Comparison of ENCODE assay signal across 17 mouse cellular contexts in genomic region chr9:70331727-70332335, GRCm38 (mm10).
DNase-seq lines count a peak whose midpoint lies in the region; ATAC-seq and TF ChIP-seq lines count a peak whose summit lies in the region.
"Had no signal": no experiment of that assay in that cellular context is flagged by ENCODE, and none has a peak within 500 bp of the region (broad histone marks: within the 10 kb centered on the region; RNA-seq: fewer than 3 reads in every experiment).

No protein-coding gene starts in this region.

- 25% methylated on average over 11 of the region's 11 CpGs for WGBS in intestine, embryonic 15.5 days
- WGBS in limb, embryonic 12.5 days: 23% methylated on average over 11 of the region's 11 CpGs
- WGBS in thymus, adult 2 months: 79% methylated on average over 11 of the region's 11 CpGs
- 90% methylated on average over 11 of the region's 11 CpGs for WGBS in midbrain, postnatal 0 days

- H3K9me3 ChIP-seq in intestine, embryonic 15.5 days: no peaks in the 10 kb centered on the region
- H3K9me3 ChIP-seq in limb, embryonic 12.5 days: no peaks in the 10 kb centered on the region
- no peaks in the 10 kb centered on the region for H3K9me3 ChIP-seq in midbrain, postnatal 0 days (ENCODE audit: low read length)
- H3K9me3 ChIP-seq: heart, embryonic 10.5 days; hindbrain, embryonic 12.5 days; neural tube, embryonic 12.5 days had no signal

- H3K4me3 ChIP-seq in intestine, embryonic 15.5 days (replicated peaks): no peak overlapping the region
- H3K4me3 ChIP-seq in limb, embryonic 12.5 days (replicated peaks): 0 out of 2 replicates have a peak overlapping the region, but pooled peaks have one; percentile 2
- H3K4me3 ChIP-seq in thymus, adult 2 months (ENCODE audit: control insufficient read depth, insufficient read depth, low read length): no peak overlapping the region
- H3K4me3 ChIP-seq in midbrain, postnatal 0 days (ENCODE audit: low read depth, low read length): no peak overlapping the region
- H3K4me3 ChIP-seq: heart, embryonic 10.5 days; hindbrain, embryonic 12.5 days; neural tube, embryonic 12.5 days had no signal

- H3K4me1 ChIP-seq in intestine, embryonic 15.5 days (replicated peaks): peaks cover 4% of the 10 kb centered on the region; the same call in 1 of the 2 replicates
- H3K4me1 ChIP-seq in limb, embryonic 12.5 days (replicated peaks): peaks cover 20% of the 10 kb centered on the region; the same call in 1 of the 2 replicates
- 0 out of 2 replicates have a peak, but pooled peaks cover 2% of the 10 kb centered on the region for H3K4me1 ChIP-seq in thymus, adult 2 months (replicated peaks; ENCODE audit: control insufficient read depth, insufficient read depth, low read length)
- H3K4me1 ChIP-seq in midbrain, postnatal 0 days (ENCODE audit: insufficient read depth, low read length): no peaks in the 10 kb centered on the region
- H3K4me1 ChIP-seq: hindbrain, embryonic 12.5 days; neural tube, embryonic 12.5 days had no signal

- peak; percentile 28 for DNase-seq in kidney, adult 11 months
- no peak for DNase-seq in kidney, adult 9 months
- DNase-seq in ovary, adult 18-20 months (ENCODE audit: low spot score): peak; percentile 81
- DNase-seq in thymus, adult 2 months: no peak
- no peak for DNase-seq in thymus, postnatal 0 days (ENCODE audit: low spot score)
- no peak for DNase-seq in midbrain, postnatal 0 days (ENCODE audit: low spot score)
- DNase-seq: adrenal gland, postnatal 25 days; cerebellum, adult 18-20 months; embryo, embryonic 11 days had no signal

- H3K27me3 ChIP-seq in intestine, embryonic 15.5 days (replicated peaks): no peaks in the 10 kb centered on the region
- H3K27me3 ChIP-seq in limb, embryonic 12.5 days: no peaks in the 10 kb centered on the region
- H3K27me3 ChIP-seq in thymus, adult 2 months (ENCODE audit: control insufficient read depth, insufficient read depth, low read length): no peaks in the 10 kb centered on the region
- H3K27me3 ChIP-seq in midbrain, postnatal 0 days (ENCODE audit: insufficient read depth, low read length): no peaks in the 10 kb centered on the region
- H3K27me3 ChIP-seq: hindbrain, embryonic 12.5 days; neural tube, embryonic 12.5 days; Patski had no signal

- ATAC-seq in intestine, embryonic 15.5 days: peak; percentile 80
- ATAC-seq in limb, embryonic 12.5 days (ENCODE audit: insufficient number of reproducible peaks, insufficient read depth, low FRiP score, low TSS enrichment, low read depth): peak; percentile 97
- ATAC-seq in midbrain, postnatal 0 days (ENCODE audit: low FRiP score): no peak
- ATAC-seq: forebrain, embryonic 16.5 days; Patski had no signal

- no peak overlapping the region for H3K9ac ChIP-seq in intestine, embryonic 15.5 days
- H3K9ac ChIP-seq in limb, embryonic 12.5 days (replicated peaks): no peak overlapping the region
- no peak overlapping the region for H3K9ac ChIP-seq in midbrain, postnatal 0 days (replicated peaks; ENCODE audit: low read length, poor library complexity, severe bottlenecking)
- H3K9ac ChIP-seq: hindbrain, embryonic 12.5 days; neural tube, embryonic 12.5 days had no signal

- H3K4me2 ChIP-seq in intestine, embryonic 15.5 days (replicated peaks): no peak overlapping the region
- H3K4me2 ChIP-seq in limb, embryonic 12.5 days: peak overlapping the region; percentile 26
- no peak overlapping the region for H3K4me2 ChIP-seq in midbrain, postnatal 0 days (ENCODE audit: low read depth, low read length, poor library complexity, severe bottlenecking)
- H3K4me2 ChIP-seq: hindbrain, embryonic 12.5 days; neural tube, embryonic 12.5 days had no signal

- H3K36me3 ChIP-seq in intestine, embryonic 15.5 days: no peaks in the 10 kb centered on the region
- H3K36me3 ChIP-seq in limb, embryonic 12.5 days: peaks cover 35% of the 10 kb centered on the region
- no peaks in the 10 kb centered on the region for H3K36me3 ChIP-seq in thymus, adult 2 months (ENCODE audit: control insufficient read depth, insufficient read depth, low read length)
- H3K36me3 ChIP-seq in midbrain, postnatal 0 days (ENCODE audit: insufficient read depth, low read length): no peaks in the 10 kb centered on the region
- H3K36me3 ChIP-seq: neural tube, embryonic 12.5 days had no signal

- TF ChIP-seq POLR2A in thymus, adult 2 months (IDR thresholded peaks at IDR 0.05; ENCODE audit: control insufficient read depth, extremely low read depth, insufficient read depth, low read length, poor library complexity): no peak

- peak overlapping the region; percentile 40 for H3K27ac ChIP-seq in intestine, embryonic 15.5 days
- H3K27ac ChIP-seq in limb, embryonic 12.5 days: peak overlapping the region; percentile 78
- no peak overlapping the region for H3K27ac ChIP-seq in thymus, adult 2 months (ENCODE audit: control insufficient read depth, insufficient read depth, low read length)
- no peak overlapping the region for H3K27ac ChIP-seq in midbrain, postnatal 0 days (ENCODE audit: low read depth, low read length)
- H3K27ac ChIP-seq: heart, embryonic 10.5 days; hindbrain, embryonic 12.5 days; macrophage; neural tube, embryonic 12.5 days had no signal

- TF ChIP-seq CTCF in thymus, adult 2 months (IDR thresholded peaks at IDR 0.05; ENCODE audit: borderline replicate concordance, control insufficient read depth, extremely low read depth, insufficient read depth, low read length, poor library complexity): no peak
- no peak for TF ChIP-seq CTCF in midbrain, postnatal 0 days (IDR thresholded peaks at IDR 0.05)

Comparison
In these comparisons a context has a peak if more than half of its experiments do, and no peak if none do; other contexts are left out.
1. DNase-seq: peak in kidney, adult 11 months (single experiment) and ovary, adult 18-20 months (single experiment); none in kidney, adult 9 months (single experiment), thymus, adult 2 months (single experiment), thymus, postnatal 0 days (single experiment) and midbrain, postnatal 0 days (single experiment).
2. H3K27ac ChIP-seq: peak in intestine, embryonic 15.5 days (single experiment) and limb, embryonic 12.5 days (single experiment); none in thymus, adult 2 months (single experiment) and midbrain, postnatal 0 days (single experiment).